Mouse (Mus musculus) adrenal gland, adult 18-20 months (tissue): ENCODE results near the gene Arl6ip4. TPM values are rescaled to one million over a fixed set of nuclear protein-coding genes. Genes with fewer than 3 reads are reported as not detected.
A peak's percentile ranks its signal among the peaks of the same experiment; 100 is the strongest.

ENCODE experiments used
- DNase-seq, 2 experiments: peaks; one replicate each; pipeline ENCODE4 v3.0.0; 2021 to 2022; ENCODE audit warnings: low spot score in 2 of 2
- long read RNA-seq, 2 experiments: library from polyadenylated mRNA; stranded (forward); transcript quantifications; one replicate each; pipeline ENCODE4 v2.0.0; 2021
- total RNA-seq, 2 experiments: library from RNA; stranded (reverse); gene quantifications; 1 replicate in 1 of 2; 2 replicates in 1 of 2; pipeline ENCODE4 v1.2.3; 2021

Arl6ip4 gene
- total RNA-seq, result 10 to 100 TPM; 51.3 to 56.8 TPM
- long read RNA-seq, experiment 1, transcript Arl6ip4-201 (5 exons, 1,192 nt), result major isoform, 26 of 30 reads
- long read RNA-seq, experiment 1, partial matches to known transcripts, result 1 of 30 reads
- long read RNA-seq, experiment 1, other reads (novel, unspliced or antisense), result 1 of 30 reads
- long read RNA-seq, experiment 2, transcript Arl6ip4-201 (5 exons, 1,192 nt), result major isoform, 60 of 82 reads
- long read RNA-seq, experiment 2, partial matches to known transcripts, result 10 of 82 reads
- long read RNA-seq, experiment 2, other reads (novel, unspliced or antisense), result 8 of 82 reads

- DNase-seq, result peak; percentile 70 to 75
These were observed at the start of gene Arl6ip4 for GRCm38 (mm10) chr5:124115990-124116845. TSS of gene Arl6ip4 (plus strand) at chr5:124116089.

GRCm38 (mm10) chr5:124069657-124070056 lies 46.2 kb upstream of the Arl6ip4 start:
- DNase-seq, result no peak

GRCm38 (mm10) chr5:124073682-124074081 lies 42.2 kb upstream of the Arl6ip4 start:
- no peak for DNase-seq

GRCm38 (mm10) chr5:124074845-124075307 lies 41.0 kb upstream of the Arl6ip4 start:
- peak in 1 of 2 experiments; percentile 29 for DNase-seq

- no peak for DNase-seq
These were observed 40.2 kb upstream of the Arl6ip4 start for GRCm38 (mm10) chr5:124075716-124076115.

- DNase-seq, result no peak
These were observed 39.3 kb upstream of the Arl6ip4 start for GRCm38 (mm10) chr5:124076559-124076958.

GRCm38 (mm10) chr5:124077241-124077640 lies 38.6 kb upstream of the Arl6ip4 start:
- DNase-seq, result no peak

GRCm38 (mm10) chr5:124077856-124078460 lies 37.9 kb upstream of the Arl6ip4 start:
- DNase-seq, result no peak

- DNase-seq, result no peak
These were observed 37.0 kb upstream of the Arl6ip4 start for GRCm38 (mm10) chr5:124078794-124079416.

GRCm38 (mm10) chr5:124079880-124080279 lies 36.0 kb upstream of the Arl6ip4 start:
- no peak for DNase-seq

GRCm38 (mm10) chr5:124082447-124082846 lies 33.4 kb upstream of the Arl6ip4 start:
- DNase-seq, result no peak

GRCm38 (mm10) chr5:124082941-124083688 lies 32.8 kb upstream of the Arl6ip4 start:
- DNase-seq, result no peak

GRCm38 (mm10) chr5:124083850-124084587 lies 31.9 kb upstream of the Arl6ip4 start:
- no peak for DNase-seq

GRCm38 (mm10) chr5:124084588-124085173 lies 31.2 kb upstream of the Arl6ip4 start:
- peak; percentile 89 to 91 for DNase-seq

GRCm38 (mm10) chr5:124085513-124085912 lies 30.4 kb upstream of the Arl6ip4 start:
- DNase-seq, result no peak

- DNase-seq, result peak in 1 of 2 experiments; percentile 39
These were observed 29.0 kb upstream of the Arl6ip4 start for GRCm38 (mm10) chr5:124086876-124087275.

- DNase-seq, result no peak
These were observed 26.0 kb upstream of the Arl6ip4 start for GRCm38 (mm10) chr5:124089868-124090267.

- DNase-seq, result no peak
These were observed 23.9 kb upstream of the Arl6ip4 start for GRCm38 (mm10) chr5:124091951-124092406.

GRCm38 (mm10) chr5:124093120-124093794 lies 22.6 kb upstream of the Arl6ip4 start:
- no peak for DNase-seq
